Mouse (Mus musculus): ENCODE measurements at regions not wholly inside any gene's neighbourhood (a gene's known extent, or its start where the extent isn't known, plus 50 kb on each side); places are given as distances from the start of the nearest gene placed in this dataset.

DNA sequence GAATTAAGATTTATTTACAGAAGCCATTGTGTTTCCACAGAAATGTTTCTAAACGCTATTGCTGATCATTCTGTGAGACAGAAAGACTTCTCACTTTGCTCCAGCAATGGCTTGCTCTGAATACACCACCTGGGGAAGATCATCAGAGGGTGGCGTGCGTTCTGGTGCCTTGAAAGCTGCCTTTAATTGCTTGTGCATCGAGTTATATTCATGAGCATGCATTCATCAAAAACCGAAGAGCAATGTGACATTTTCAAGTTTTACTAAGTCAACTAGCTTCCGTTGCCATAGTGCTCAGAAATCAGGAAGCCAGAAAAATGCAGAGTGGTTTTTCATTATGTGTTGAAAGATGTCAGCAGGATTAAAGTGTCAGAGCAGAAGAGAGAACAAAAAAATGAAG, 85.0 kb upstream of the Pcdh18 start:
- WGBS = 17% methylated on average over 6 of the region's 6 CpGs
- ATAC-seq = peak; percentile 77

DNA sequence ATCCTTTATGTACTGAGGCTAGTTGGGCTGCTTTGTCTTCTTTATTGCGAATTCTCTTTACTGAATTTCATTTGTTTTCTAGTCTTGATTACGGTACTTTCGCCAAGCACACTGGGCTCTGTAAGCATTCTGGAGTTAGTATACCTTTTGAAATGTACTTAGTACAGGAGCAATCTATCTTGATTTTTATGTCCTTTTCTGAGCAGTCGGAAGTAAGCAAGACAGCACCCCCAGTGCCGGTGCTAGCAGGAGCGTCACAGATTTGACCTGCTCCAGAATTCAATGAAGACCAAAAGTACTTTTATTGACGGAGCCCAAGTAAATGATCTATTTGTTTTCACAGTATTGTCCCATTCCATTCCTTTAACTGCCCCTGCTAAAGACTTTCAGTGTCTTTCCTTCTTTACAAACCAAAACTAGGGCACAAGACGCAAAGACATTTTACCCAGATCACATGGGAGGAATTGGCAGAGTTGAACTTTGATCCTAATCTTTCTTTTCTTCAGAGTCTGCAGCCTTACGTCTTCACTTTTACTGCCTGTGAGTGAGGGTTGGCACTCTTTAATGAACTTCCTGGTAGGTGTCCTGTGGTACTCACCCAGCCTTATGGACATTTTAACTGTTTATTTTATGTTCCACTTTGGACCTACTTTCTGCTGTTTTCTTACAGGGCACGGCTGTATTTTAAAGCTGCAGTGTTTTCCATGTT, 83.5 kb upstream of the Pcdh18 start:
- H3K9me3 ChIP-seq (ENCODE audit: control insufficient read depth, low read length) = no peaks in the 10 kb centered on the region
- no peak for ATAC-seq
- H3K4me2 ChIP-seq (ENCODE audit: low read length) = no peak overlapping the region
- no peak overlapping the region for H3K9ac ChIP-seq (replicated peaks; ENCODE audit: low read depth, low read length)
- 65% methylated on average over 10 of the region's 10 CpGs for WGBS
- no peaks in the 10 kb centered on the region for H3K4me1 ChIP-seq (replicated peaks; ENCODE audit: control insufficient read depth, insufficient read depth, low read length)
- H3K27ac ChIP-seq (ENCODE audit: low read length) = no peak overlapping the region
- no peaks in the 10 kb centered on the region for H3K27me3 ChIP-seq (replicated peaks; ENCODE audit: control insufficient read depth, insufficient read depth, low read length)
- no peak overlapping the region for H3K4me3 ChIP-seq (replicated peaks; ENCODE audit: low read length)
- H3K36me3 ChIP-seq (ENCODE audit: control insufficient read depth, insufficient read depth) = no peaks in the 10 kb centered on the region

More for the DNA sequence above, 85.0 kb upstream of the Pcdh18 start:
- Histone ChIP-seq H3K27ac (ENCODE audit: low read length) (no peak overlapping the region), H3K4me1 (replicated peaks; ENCODE audit: control insufficient read depth, insufficient read depth, low read length) (no peaks in the 10 kb centered on the region), H3K36me3 (ENCODE audit: control insufficient read depth, insufficient read depth) (no peaks in the 10 kb centered on the region), H3K27me3 (replicated peaks; ENCODE audit: control insufficient read depth, insufficient read depth, low read length) (no peaks in the 10 kb centered on the region), H3K9ac (replicated peaks; ENCODE audit: low read depth, low read length) (no peak overlapping the region), H3K4me2 (ENCODE audit: low read length) (no peak overlapping the region), H3K9me3 (ENCODE audit: control insufficient read depth, low read length) (no peaks in the 10 kb centered on the region), H3K4me3 (replicated peaks; ENCODE audit: low read length) (no peak overlapping the region)

DNA sequence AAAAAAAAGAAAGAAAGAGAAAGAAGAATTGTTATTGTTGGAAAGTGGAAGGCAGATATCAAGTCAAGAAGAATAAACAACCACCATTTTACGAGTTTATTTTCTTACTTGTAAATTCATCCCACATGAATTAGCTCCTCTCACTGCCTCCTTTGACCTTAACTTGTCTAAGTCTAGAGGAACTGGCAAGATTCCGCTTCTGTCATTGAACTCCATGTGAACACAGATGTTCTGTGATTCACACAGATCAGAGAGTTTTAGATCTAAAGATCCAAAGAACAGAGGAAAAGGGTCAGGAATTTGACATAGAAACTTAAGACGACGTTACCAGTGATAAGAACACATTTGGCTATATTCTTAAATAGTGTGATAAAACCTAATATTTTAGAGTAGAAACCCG, 57.3 kb upstream of the Pcdh18 start:
- H3K4me2 ChIP-seq (ENCODE audit: low read length) = no peak overlapping the region
- no peak overlapping the region for H3K27ac ChIP-seq (ENCODE audit: low read length)
- H3K9me3 ChIP-seq (ENCODE audit: control insufficient read depth, low read length) = no peaks in the 10 kb centered on the region
- ATAC-seq = no peak
- H3K4me1 ChIP-seq (replicated peaks; ENCODE audit: control insufficient read depth, insufficient read depth, low read length) = no peaks in the 10 kb centered on the region
- H3K4me3 ChIP-seq (replicated peaks; ENCODE audit: low read length) = no peak overlapping the region
- no peaks in the 10 kb centered on the region for H3K27me3 ChIP-seq (replicated peaks; ENCODE audit: control insufficient read depth, insufficient read depth, low read length)
- no peaks in the 10 kb centered on the region for H3K36me3 ChIP-seq (ENCODE audit: control insufficient read depth, insufficient read depth)
- H3K9ac ChIP-seq (replicated peaks; ENCODE audit: low read depth, low read length) = no peak overlapping the region
- WGBS = 86% methylated on average over 5 of the region's 5 CpGs

DNA sequence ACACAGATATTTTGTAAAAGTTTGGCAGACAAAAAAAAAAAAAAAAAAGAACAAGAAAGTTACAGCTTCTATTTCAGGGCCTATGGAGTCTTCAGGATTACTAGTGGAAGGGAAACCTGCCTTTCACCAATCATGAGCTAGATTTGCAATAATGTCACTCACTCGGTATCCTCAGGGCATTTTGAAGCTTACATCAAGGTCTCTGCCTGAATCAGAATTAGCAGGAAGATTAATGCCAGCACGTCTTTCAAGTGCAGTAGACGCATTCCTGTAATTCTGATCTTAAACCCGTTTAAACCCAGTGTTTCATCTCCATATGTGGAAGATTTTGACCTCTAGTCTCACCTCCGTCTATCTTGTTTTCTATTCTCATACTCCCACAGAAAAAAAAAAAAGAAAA, 50.6 kb upstream of the Pcdh18 start:
- no peaks in the 10 kb centered on the region for H3K9me3 ChIP-seq (ENCODE audit: control insufficient read depth, low read length)
- no peak for ATAC-seq
- H3K27me3 ChIP-seq (replicated peaks; ENCODE audit: control insufficient read depth, insufficient read depth, low read length) = no peaks in the 10 kb centered on the region
- no peaks in the 10 kb centered on the region for H3K4me1 ChIP-seq (replicated peaks; ENCODE audit: control insufficient read depth, insufficient read depth, low read length)
- no peaks in the 10 kb centered on the region for H3K36me3 ChIP-seq (ENCODE audit: control insufficient read depth, insufficient read depth)
- no peak overlapping the region for H3K9ac ChIP-seq (replicated peaks; ENCODE audit: low read depth, low read length)
- no peak overlapping the region for H3K27ac ChIP-seq (ENCODE audit: low read length)
- WGBS = 35% methylated on average over 5 of the region's 5 CpGs
- no peak overlapping the region for H3K4me2 ChIP-seq (ENCODE audit: low read length)
- no peak overlapping the region for H3K4me3 ChIP-seq (replicated peaks; ENCODE audit: low read length)

DNA sequence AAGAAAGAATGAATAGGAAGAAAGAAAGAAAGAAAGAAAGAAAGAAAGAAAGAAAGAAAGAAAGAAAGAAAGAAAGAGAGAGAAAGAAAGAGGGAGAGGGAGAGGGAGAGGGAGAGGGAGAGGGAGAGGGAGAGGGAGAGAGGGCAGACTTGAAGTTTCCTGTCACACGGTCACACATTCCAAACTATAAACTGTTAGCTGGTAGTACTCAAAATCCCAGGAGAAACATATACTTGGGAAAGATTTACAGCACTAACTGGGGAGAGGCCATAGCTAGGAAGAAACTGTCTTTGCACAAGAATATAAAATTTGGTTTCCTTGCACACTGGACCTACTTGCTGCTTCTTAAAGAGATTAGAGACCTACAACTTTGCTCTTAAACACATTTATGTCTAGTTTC, 50.2 kb upstream of the Pcdh18 start:
- Histone ChIP-seq H3K27ac (ENCODE audit: low read length) (no peak overlapping the region), H3K9me3 (ENCODE audit: control insufficient read depth, low read length) (no peaks in the 10 kb centered on the region), H3K9ac (replicated peaks; ENCODE audit: low read depth, low read length) (no peak overlapping the region), H3K36me3 (ENCODE audit: control insufficient read depth, insufficient read depth) (no peaks in the 10 kb centered on the region), H3K4me1 (replicated peaks; ENCODE audit: control insufficient read depth, insufficient read depth, low read length) (no peaks in the 10 kb centered on the region), H3K4me2 (ENCODE audit: low read length) (no peak overlapping the region), H3K4me3 (replicated peaks; ENCODE audit: low read length) (no peak overlapping the region), H3K27me3 (replicated peaks; ENCODE audit: control insufficient read depth, insufficient read depth, low read length) (no peaks in the 10 kb centered on the region)
- no peak for ATAC-seq
- 62% methylated on average over 1 of the region's 1 CpGs for WGBS
